Mouse (Mus musculus) E14TG2a.4 (cell line): ENCODE measurements around the gene Jhy.

Experiments
- H3K27me3 ChIP-seq: 2 replicates; pipeline ENCODE4 v1.6.1; 2014; ENCODE audit warnings: low read length, control low read depth; ENCODE audit not compliant: insufficient read depth
- H3K36me3 ChIP-seq: 2 replicates; pipeline ENCODE4 v1.6.1; 2014; ENCODE audit warnings: low read length, control low read depth; ENCODE audit not compliant: insufficient read depth
- H3K4me1 ChIP-seq: replicated peaks from 2 replicates; pipeline ENCODE4 v1.6.1; 2014; ENCODE audit warnings: low read depth, low read length, control low read depth
- H3K4me3 ChIP-seq: replicated peaks from 2 replicates; pipeline ENCODE4 v1.5.1; 2014; ENCODE audit warnings: mild to moderate bottlenecking, low read length
- H3K9me3 ChIP-seq: 2 replicates; pipeline ENCODE4 v1.6.1; 2014; ENCODE audit warnings: low read length, control low read depth
- CTCF ChIP-seq: conservative IDR thresholded peaks from 2 replicates; pipeline ENCODE4 v1.5.1; 2014; ENCODE audit warnings: low read length
- NANOG ChIP-seq: IDR thresholded peaks from 2 replicates; pipeline ENCODE4 v1.6.1; 2014; ENCODE audit warnings: borderline replicate concordance, low read length, mixed read lengths
- POU5F1 ChIP-seq: IDR thresholded peaks from 2 replicates; pipeline ENCODE4 v1.6.1; 2014; ENCODE audit warnings: low read length, borderline replicate concordance

The Jhy gene

DNA sequence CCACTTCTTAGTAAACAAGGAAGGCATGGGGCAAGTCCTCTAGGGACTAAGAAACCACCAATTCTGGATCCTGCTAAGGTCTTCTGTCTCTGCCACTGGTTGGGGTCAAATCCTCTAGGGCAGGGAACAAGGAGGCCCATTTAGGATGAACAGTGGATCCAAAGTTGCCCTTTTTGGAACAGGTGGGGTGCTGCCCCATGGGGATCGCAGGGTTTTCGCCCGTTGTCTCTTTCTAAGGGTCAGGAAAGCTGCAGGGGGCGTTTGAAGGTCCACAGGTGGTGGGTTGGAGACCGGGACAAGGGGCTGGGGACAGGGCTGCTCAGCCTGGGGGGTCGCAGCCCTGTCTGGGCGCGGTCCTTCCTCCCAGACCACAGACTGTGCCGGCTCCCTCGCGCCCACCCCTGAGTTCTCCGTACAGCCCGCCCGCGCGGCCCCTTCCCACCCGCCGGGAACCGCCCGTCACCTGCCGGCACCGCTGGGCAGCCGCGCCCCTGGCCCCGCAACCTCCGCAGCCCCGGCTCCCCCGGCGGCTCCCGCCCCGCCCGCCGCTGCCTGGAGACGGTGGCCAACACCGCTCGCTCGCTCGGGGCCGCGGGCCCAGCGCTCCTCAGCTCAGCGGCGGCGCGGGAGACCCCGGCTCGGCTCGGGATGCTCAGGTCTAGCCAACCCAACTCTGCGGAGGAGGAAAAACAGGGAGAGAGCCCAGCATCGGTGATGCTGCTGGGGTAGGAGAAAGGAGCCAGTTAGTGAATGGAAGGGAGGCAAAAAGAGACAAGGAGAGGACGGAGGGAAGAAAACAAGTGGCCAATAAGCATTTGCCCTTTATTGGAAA, at the start of gene Jhy:
TSS of gene Jhy (minus strand) at position 533 of the 832 bp plus-strand sequence.
- Histone ChIP-seq H3K4me1 (peaks cover 10% of the 10 kb centered on the region), H3K27me3 (peaks cover 50% of the 10 kb centered on the region), H3K36me3 (no peaks in the 10 kb centered on the region), H3K4me3 (peak within 1 kb of the TSS; percentile 76), H3K9me3 (no peaks in the 10 kb centered on the region)
- TF ChIP-seq NANOG (no peak), POU5F1 (no peak), CTCF (no peak)

DNA sequence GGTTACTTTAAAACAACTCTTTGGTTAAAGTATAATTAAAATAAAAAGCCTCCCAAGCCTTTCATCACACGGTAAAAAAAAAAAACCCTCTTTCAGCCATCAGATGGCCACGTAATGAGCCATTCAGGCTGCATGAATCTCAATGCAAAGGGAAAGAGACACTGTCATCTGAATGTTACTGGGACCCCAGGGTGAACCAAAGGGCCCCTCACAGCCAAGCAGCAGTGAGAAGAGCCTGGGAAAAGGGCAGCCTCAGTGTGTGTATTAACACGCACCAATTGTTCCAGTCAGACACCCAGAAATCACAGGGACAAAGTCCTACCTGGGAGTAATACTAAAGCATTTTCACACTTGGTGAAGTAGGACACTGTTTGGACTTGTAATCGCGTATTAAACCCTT, 48.5 kb upstream of the Jhy start:
- H3K4me1 ChIP-seq, result peaks cover 3% of the 10 kb centered on the region; the same call in 1 of the 2 replicates
- TF ChIP-seq CTCF (no peak), NANOG (no peak), POU5F1 (no peak)
- no peak overlapping the region for H3K4me3 ChIP-seq
- H3K9me3 ChIP-seq, result no peaks in the 10 kb centered on the region
- no peaks in the 10 kb centered on the region for H3K36me3 ChIP-seq
- no peaks in the 10 kb centered on the region; the same call in 1 of the 2 replicates for H3K27me3 ChIP-seq

DNA sequence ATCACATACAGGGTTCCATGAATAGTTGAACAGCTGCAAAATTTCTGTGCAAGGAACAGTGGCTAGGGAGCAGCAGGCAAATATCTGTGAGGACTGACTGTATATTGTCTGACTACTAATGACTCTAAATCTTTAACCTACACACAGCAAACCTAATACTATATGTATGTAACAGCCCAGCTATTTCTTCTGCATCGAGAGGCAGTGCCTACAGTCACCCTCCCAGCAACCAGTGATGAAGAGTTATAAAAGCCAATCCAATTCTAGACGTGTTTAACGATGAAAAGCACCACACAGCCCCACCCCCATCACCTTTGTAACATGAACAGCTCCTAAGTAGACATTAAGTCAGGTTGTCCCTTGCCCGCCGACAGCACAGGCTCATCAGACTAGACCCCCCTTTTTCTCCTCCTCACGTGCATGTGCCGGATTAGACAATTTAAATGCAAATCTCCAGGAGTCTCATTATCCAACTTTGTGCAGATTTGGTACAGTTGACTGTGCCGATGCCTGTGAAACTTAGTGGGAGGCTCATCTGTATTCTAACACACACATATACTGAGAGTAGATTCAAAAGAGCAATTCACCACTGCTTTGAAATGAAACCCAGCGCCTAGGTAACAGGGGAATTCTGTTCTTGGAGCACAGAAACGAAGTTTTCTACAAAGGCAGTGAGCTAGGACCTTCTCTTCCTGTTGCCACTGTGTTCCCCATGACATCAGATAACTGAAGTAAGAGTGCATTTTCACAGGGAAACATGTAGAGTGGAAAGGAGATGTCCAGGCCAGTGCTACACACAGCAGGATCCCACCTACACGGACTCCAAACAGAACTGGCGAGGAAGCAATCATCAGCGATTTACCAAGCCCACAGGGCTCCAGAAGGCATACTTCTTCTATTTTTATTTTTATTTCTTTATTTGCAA, 47.9 kb upstream of the Jhy start:
- peaks cover 3% of the 10 kb centered on the region; the same call in 1 of the 2 replicates for H3K4me1 ChIP-seq
- no peaks in the 10 kb centered on the region for H3K9me3 ChIP-seq
- no peaks in the 10 kb centered on the region; the same call in 1 of the 2 replicates for H3K27me3 ChIP-seq
- TF ChIP-seq POU5F1 (no peak), NANOG (no peak), CTCF (no peak)
- no peaks in the 10 kb centered on the region for H3K36me3 ChIP-seq
- H3K4me3 ChIP-seq, result no peak overlapping the region

DNA sequence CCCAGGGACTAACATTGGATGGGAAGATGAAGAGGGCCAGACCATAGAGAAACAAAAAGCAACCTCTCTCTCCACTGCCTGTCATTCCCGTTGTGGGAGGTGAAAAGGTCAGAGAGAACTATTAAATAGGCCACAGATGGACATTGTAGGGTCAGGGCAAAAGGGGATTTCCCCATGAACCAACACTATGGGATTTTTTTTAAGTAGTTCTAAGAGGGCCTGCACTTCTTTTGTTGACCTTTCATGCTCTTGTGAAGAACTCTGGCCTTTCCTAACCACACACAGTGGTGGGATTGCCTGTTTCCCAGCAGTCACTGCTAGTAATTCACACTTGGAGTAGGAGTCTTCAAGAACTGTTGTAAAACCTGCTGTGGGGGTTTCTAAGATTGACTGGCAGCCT, 43.9 kb upstream of the Jhy start:
- Histone ChIP-seq H3K27me3 (no peaks in the 10 kb centered on the region), H3K4me1 (no peaks in the 10 kb centered on the region), H3K36me3 (no peaks in the 10 kb centered on the region), H3K9me3 (no peaks in the 10 kb centered on the region), H3K4me3 (no peak overlapping the region)
- TF ChIP-seq POU5F1, result no peak
- no peak for TF ChIP-seq CTCF
- TF ChIP-seq NANOG, result no peak

DNA sequence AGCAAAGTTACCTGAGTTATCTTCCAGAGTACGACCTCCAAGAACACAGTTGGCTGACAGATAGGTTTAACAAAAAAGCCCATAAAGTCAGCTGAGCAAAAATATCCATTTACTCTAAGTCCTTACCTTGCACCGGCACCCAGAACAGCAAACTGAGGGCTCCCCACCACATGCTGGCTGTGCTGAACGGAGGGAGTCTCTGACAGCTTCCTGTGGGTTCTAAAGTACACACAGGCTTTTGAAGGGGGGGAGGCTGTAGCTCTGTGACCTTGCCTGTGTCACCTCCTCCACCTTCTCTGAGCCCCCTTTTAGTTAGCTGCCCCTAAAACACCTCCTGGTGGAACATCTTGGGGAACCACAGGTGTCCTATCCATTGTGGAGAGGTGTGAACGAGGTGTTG, 40.5 kb upstream of the Jhy start, which contains the start of gene Crtam:
TSS of gene Crtam (minus strand) at position 214 of the 400 bp plus-strand sequence.
- Histone ChIP-seq H3K9me3 (no peaks in the 10 kb centered on the region), H3K27me3 (no peaks in the 10 kb centered on the region), H3K4me3 (no peak within 1 kb of the TSS), H3K36me3 (no peaks in the 10 kb centered on the region), H3K4me1 (no peaks in the 10 kb centered on the region)
- TF ChIP-seq NANOG (no peak), POU5F1 (no peak), CTCF (no peak)

DNA sequence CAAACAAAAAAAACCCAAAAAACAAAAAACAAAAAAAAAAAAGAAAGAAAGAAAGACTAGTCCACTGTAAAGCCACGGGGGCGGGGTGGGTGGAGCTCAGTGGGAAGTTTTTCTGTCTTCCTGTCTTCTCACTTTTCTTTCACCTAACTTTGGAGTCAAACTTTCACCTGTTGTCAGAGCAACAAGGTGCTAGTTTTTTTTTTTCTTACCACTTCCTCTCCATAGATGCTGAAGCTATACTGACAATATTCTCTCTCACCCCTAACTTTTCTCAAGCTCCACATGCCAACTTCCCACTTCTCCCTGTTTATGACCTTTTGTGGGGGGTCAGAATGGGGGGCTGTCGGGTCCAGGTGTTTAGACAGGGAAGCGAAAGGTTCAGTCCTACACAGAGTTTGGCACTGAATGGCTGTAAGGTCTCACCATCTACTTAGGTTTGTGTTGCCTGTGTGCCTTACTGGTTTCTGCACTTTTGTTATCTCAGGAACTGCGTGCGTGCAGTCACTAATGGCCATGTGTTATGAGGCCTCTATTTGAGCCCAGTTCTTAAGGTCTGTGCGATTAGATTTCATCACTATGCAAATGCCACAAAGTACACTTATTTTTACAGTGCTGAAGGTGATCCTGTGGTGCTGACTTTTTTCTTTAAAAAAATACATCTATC, 33.3 kb upstream of the Jhy start:
- TF ChIP-seq POU5F1 (no peak), NANOG (no peak), CTCF (no peak)
- H3K27me3 ChIP-seq, result no peaks in the 10 kb centered on the region

DNA sequence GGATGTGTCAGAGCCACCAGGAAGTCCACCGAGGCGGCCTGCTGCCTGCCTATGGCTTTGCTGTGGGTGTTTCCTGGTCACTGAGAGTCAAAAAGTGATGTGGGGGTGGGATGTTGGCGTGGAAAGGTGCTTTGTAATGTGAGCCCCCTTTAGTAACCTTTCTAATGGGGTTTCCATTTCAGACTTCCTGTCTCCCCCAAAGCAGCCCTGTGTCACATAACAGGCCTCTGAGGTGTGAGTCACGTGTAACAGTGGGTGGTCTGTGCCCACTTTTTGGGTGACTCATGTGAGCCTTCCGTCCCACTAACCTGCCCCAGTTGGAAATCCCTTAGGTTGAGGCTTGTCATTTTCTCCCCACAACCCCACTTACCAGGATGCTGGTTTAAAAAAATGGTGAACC, 30.2 kb upstream of the Jhy start:
- Histone ChIP-seq H3K4me1 (no peaks in the 10 kb centered on the region), H3K4me3 (no peak overlapping the region), H3K27me3 (no peaks in the 10 kb centered on the region), H3K36me3 (no peaks in the 10 kb centered on the region), H3K9me3 (peaks cover 10% of the 10 kb centered on the region; the same call in 1 of the 2 replicates)
- no peak for TF ChIP-seq CTCF
- TF ChIP-seq NANOG, result no peak
- TF ChIP-seq POU5F1, result no peak

More for the DNA sequence above, 33.3 kb upstream of the Jhy start:
- Histone ChIP-seq H3K4me3 (no peak overlapping the region), H3K36me3 (no peaks in the 10 kb centered on the region), H3K9me3 (peaks cover 10% of the 10 kb centered on the region; the same call in 1 of the 2 replicates), H3K4me1 (no peaks in the 10 kb centered on the region)

DNA sequence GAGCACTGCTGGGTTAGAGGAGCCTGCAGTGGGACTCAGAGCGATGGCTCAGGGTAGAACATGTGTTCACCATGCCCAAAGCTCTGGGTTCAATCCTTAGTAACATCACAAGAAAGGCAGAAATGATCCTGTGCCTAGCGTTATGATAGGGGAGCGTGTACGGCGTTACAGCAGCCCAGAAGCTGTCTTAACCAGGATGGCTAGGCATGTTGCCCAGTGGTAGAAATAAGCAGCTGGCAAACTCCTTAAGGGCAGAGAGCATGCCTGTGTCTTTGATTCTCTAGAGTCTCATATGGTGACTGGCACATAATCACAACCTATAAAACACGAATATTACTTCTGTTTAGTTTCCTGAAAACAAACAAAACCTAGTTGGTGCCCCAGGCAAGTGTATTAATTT, 27.6 kb upstream of the Jhy start:
- H3K4me3 ChIP-seq, result no peak overlapping the region
- TF ChIP-seq CTCF, result no peak
- no peak for TF ChIP-seq NANOG
- no peak for TF ChIP-seq POU5F1
- no peaks in the 10 kb centered on the region for H3K27me3 ChIP-seq
- peaks cover 10% of the 10 kb centered on the region; the same call in 1 of the 2 replicates for H3K9me3 ChIP-seq
- H3K4me1 ChIP-seq, result no peaks in the 10 kb centered on the region
- no peaks in the 10 kb centered on the region for H3K36me3 ChIP-seq
